18 mouse cellular contexts compared by ENCODE assay signal in genomic region chr17:7030622-7031174, GRCm38 (mm10). TPM values are rescaled to one million over a fixed set of nuclear protein-coding genes. Genes with fewer than 3 reads are reported as not detected.
A peak's percentile ranks its signal among the peaks of the same experiment; 100 is the strongest.
DNase-seq lines count a peak whose midpoint lies in the region; ATAC-seq and TF ChIP-seq lines count a peak whose summit lies in the region.
"Not testable (repeated sequence)": the region's sequence is repeated elsewhere in the genome, so short reads cannot be mapped to it uniquely, and the experiment has no call there.
"Had no signal": no experiment of that assay in that cellular context is flagged by ENCODE, and none has a peak within 500 bp of the region (broad histone marks: within the 10 kb centered on the region; RNA-seq: fewer than 3 reads in every experiment).

No protein-coding gene starts in this region.

- POLR2A ChIA-PET in Patski (lab: Charles Lee) = not testable (repeated sequence)

- in situ Hi-C loops in Patski (cut with MboI; ENCODE audit: low pct_unique_long_range_greater_than_20kb) = not testable (repeated sequence)

- peak; percentile 29 for DNase-seq in MN1 (ENCODE audit: low spot score)
- not testable (repeated sequence) for DNase-seq in Patski (ENCODE audit: low read depth, low spot score)
- DNase-seq in kidney, adult 11 months = peak; percentile 19
- peak; percentile 0 for DNase-seq in kidney, postnatal 0 days (ENCODE audit: low spot score)
- DNase-seq in retina, postnatal 1 day = peak; percentile 19

- H3K36me3 ChIP-seq in kidney, embryonic 14.5 days (ENCODE audit: control insufficient read depth, insufficient read depth, low read length); kidney, postnatal 0 days (ENCODE audit: insufficient read depth, low read length): not testable (repeated sequence)

- not testable (repeated sequence) for H3K4me2 ChIP-seq in kidney, embryonic 14.5 days (replicated peaks; ENCODE audit: low read depth, low read length); kidney, postnatal 0 days (ENCODE audit: low read length)

- not testable (repeated sequence) for H3K4me1 ChIP-seq in kidney, embryonic 14.5 days (ENCODE audit: control insufficient read depth, insufficient read depth, low read length); kidney, postnatal 0 days (replicated peaks; ENCODE audit: insufficient read depth, low read length)

- TF ChIP-seq CTCF in Patski (IDR thresholded peaks at IDR 0.05); kidney, postnatal 0 days (IDR thresholded peaks at IDR 0.05; ENCODE audit: low read depth): not testable (repeated sequence)

- not testable (repeated sequence) for H3K27ac ChIP-seq in kidney, embryonic 14.5 days (ENCODE audit: low read depth, low read length); kidney, postnatal 0 days

- CTCF ChIA-PET in Patski (lab: Charles Lee) = not testable (repeated sequence)

- 66% methylated on average over 3 of the region's 6 CpGs for WGBS in kidney, embryonic 14.5 days
- 42% methylated on average over 3 of the region's 6 CpGs for WGBS in kidney, postnatal 0 days

- H3K27me3 ChIP-seq in Patski; kidney, embryonic 14.5 days (ENCODE audit: control insufficient read depth, insufficient read depth, low read length); kidney, postnatal 0 days (ENCODE audit: insufficient read depth, low read length): not testable (repeated sequence)

- H3K9ac ChIP-seq in kidney, embryonic 14.5 days (ENCODE audit: low read depth, low read length); kidney, postnatal 0 days (ENCODE audit: low read depth, low read length): not testable (repeated sequence)

- peak; percentile 36 for ATAC-seq in Patski
- ATAC-seq in kidney, embryonic 14.5 days (ENCODE audit: low FRiP score, low TSS enrichment) = peak; percentile 22; the same call in 1 of the 2 replicates
- ATAC-seq in kidney, postnatal 0 days (replicated peaks; ENCODE audit: low FRiP score, low read depth) = peak; percentile 80

- H3K4me3 ChIP-seq in kidney, embryonic 14.5 days (ENCODE audit: low read length); kidney, postnatal 0 days (replicated peaks; ENCODE audit: low read depth, low read length): not testable (repeated sequence)

- not testable (repeated sequence) for H3K9me3 ChIP-seq in kidney, embryonic 14.5 days (ENCODE audit: control insufficient read depth, low read length); kidney, postnatal 0 days (replicated peaks; ENCODE audit: low read length)

RNA-seq across cellular contexts. Expression of gene Gm1604a, which starts 5.3 kb away (rescaled TPM):
- polyA plus RNA-seq in Patski (2021) = not detected
- polyA plus RNA-seq in kidney, embryonic 14.5 days (2014; fragmentation: Nextera tagmentation; extraction: Ambion mirVana) = not detected in 2 replicates
- 0.43 and 0.47 TPM in 2 replicates for polyA plus RNA-seq in kidney, postnatal 0 days (2015; fragmentation: Nextera tagmentation; extraction: Ambion mirVana)
- polyA plus RNA-seq: embryonic facial prominence, embryonic 12.5 days; embryonic facial prominence, embryonic 15.5 days; forebrain, embryonic 12.5 days; forebrain, embryonic 15.5 days; G1E; gonadal fat pad, adult 2 months; heart, adult 2 months; heart, embryonic 10.5 days; heart, embryonic 13.5 days; hindbrain, embryonic 11.5 days; hindbrain, embryonic 14.5 days; inflammation-experienced regulatory T-cells, adult 6 months had no signal

RNA-seq across cellular contexts. Expression of gene Gm49721, which starts 52.0 kb away (rescaled TPM):
- not detected for polyA plus RNA-seq in Patski (2021)
- 0.16 TPM in 1 of 2 replicates, not detected in the other for polyA plus RNA-seq in kidney, embryonic 14.5 days (2014; fragmentation: Nextera tagmentation; extraction: Ambion mirVana)
- 0.20 and 0.38 TPM in 2 replicates for polyA plus RNA-seq in kidney, postnatal 0 days (2015; fragmentation: Nextera tagmentation; extraction: Ambion mirVana)
- polyA plus RNA-seq: embryonic facial prominence, embryonic 15.5 days; G1E; heart, adult 2 months; hindbrain, embryonic 11.5 days had no signal

Comparison
In these comparisons a context has a peak if more than half of its experiments do, and no peak if none do; other contexts are left out.
1. ATAC-seq: peak in every context shown above with its lines; median percentile 80 in kidney, postnatal 0 days; 36 in Patski; 22 in kidney, embryonic 14.5 days.